Mouse (Mus musculus): Measurements from ENCODE around the gene Hs6st1.

The Hs6st1 gene

DNA sequence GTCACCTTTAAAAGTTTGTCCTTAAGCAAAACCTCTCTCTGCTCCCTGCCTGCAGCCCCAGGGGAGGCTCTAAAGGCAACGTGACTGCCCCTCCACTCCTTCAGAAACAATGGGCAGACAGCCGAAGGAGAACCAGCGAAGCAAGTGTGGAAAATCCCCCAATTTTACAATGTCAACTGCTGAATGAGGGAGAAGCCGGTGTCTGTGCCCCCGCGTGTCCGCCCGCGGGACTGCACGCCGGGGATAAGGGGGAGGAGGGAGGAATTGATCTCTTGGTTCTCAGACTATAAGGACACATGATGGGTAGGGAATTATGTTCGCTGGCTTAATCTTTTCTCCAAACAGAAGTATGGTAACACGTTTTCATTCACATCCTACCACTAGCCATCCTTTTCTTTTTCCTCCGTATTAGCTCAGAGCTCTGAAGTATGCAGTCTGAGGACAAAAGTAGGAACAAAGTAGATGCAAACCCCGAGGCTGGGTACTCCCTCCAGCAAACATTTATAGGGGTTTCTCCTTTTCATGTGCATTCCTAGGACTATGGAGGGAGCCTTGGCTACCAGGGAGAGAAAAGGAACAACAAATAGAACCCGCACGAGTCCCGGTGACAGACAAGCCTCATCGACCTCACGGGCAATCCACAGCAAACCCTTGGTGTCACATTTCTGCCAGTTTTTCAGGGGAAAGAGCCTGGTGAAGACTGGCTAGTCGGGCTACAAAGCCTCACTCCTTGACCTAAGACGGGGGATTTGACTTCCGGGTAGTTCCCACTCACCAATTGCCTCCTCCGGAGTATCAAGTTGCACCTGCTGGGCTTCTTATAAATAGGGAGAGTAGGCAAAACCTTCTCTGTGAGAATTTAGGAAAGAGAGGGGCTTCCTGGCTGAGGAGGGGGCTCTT lies 3.1 kb upstream of the Hs6st1 start:
- peak; percentile 92 for DNase-seq

DNA sequence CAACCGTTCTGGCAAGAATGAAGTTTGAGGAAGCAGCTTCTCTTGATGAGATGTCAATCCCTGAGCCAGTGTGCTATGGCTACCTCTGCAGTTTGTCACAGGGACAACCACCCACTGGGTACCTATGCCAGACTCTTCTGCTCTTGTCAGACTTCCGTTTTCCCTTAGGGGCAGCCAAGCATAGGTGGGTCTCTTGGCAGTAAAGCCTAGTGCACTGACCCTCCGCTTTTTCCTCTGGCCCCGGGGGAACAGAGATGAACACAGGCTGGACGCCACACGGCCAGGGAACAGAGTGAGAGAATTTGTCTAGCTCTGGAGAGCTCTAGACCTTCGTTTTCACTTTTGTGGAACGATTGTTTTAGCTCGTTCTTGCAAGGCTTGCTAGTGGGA lies 2.4 kb upstream of the Hs6st1 start:
- DNase-seq = no peak

DNA sequence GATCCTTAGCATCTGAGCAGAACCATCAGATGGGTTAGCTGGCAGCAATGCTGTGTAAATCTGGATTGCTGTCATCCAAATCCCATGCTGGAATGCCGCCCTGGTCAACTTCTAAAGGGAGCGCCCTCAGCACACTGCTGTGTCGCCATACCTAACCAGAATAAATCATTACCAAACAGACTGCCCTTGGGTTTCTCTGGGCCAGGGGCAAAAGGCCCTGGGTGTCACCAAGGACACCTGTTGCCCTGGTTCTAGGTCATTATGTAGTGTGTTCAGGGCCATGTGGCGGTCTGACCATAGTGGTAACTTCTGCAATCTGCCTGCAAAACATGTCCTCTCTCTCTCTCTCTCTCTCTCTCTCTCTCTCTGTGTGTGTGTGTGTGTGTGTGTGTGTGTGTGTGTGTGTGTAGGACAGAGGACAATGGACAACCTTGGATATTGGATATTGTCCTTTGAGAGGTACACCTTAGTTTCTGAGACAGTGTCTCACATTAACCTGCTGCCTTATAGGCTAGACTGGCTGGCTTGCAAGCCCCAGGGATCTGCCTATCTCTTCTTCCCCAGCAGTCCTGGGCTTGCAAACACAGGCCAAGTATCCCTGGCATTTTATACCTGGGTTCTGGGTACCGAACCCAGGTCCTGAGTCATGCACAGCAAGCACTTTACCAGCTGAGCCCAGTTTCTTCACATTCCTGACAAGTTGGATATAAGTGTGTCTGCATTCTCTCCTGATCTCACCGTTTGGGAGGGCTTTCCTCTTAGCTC lies 1.8 kb upstream of the Hs6st1 start:
- no peak for DNase-seq

DNA sequence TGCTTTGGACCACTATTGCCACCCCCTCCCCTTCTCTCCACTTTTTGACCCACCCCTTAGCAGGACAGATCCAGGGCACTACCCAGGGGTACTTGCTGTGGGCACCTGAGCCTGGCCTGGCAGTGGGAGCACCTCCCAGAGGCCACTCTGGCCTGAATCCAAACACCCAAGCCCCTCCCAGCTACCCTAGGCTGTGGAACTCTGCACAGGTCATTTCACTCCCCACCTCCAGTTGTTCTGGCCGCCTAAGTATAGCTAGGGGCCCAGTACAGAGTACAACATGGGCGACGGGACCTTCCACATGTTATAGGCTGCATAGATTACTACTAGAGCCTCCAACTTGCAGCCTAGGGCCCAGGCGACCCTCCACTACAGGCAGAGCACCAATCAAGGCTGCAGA lies 999 bp upstream of the Hs6st1 start:
- no peak for DNase-seq

DNA sequence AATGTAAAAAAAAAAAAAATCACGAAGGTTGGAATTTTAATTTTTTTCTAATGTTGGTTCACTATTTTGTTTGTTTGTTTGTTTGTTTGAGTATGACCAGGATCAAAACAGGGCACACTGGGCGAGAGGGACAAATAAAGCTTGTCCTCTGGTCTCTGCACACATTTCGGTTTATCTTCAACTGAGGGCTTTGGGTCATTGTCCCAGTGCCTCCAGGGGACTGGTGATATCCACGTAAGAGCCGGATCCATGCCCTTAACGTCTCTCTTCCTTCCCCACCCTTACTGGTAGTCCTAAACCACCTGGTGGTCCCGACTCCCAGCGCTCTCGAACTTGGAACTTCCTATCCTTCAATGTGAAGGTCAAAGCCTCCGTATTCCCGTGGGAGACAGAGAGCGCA lies 589 bp upstream of the Hs6st1 start:
- DNase-seq = no peak

DNA sequence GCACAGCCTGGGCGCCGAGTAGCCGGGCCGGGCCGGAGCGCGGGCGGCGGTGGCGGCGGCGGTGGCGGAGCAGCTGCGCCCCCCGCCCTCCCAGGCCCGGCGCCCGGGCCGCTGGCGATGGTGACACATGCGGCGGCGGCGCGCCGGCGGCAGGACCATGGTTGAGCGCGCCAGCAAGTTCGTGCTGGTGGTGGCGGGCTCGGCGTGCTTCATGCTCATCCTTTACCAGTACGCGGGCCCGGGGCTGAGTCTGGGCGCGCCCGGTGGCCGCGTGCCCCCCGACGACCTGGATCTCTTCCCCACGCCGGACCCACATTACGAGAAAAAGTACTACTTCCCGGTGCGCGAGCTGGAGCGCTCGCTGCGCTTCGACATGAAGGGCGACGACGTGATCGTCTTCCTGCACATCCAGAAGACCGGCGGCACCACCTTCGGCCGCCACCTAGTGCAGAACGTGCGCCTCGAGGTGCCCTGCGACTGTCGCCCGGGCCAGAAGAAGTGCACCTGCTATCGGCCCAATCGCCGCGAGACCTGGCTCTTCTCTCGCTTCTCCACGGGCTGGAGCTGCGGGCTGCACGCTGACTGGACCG lies 426 bp downstream of the Hs6st1 start:
- no peak for DNase-seq

DNA sequence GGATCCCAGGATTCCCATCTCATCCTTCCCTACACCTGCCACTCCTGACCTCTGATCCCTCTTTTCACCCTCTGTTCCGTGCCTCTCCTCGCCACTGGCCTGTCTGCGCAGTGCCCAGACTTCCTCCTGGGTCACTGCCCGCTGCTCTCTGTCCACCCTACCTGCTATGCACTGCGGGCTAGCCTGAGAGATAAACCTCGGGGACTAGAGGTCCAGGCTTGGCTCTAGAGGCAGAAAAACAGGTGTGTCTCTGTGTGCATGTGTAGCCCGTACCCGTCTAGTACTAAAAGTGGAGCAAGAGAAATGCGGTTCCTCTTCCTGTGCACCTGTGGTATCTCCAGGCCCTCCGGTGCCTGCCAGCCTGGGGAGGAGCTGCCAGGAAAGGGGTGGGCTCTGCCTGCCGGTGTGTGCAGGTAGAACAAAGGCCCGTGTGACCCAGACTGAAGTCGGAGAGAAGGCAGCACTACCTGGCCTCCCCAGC lies 1.1 kb downstream of the Hs6st1 start:
- DNase-seq = no peak

DNA sequence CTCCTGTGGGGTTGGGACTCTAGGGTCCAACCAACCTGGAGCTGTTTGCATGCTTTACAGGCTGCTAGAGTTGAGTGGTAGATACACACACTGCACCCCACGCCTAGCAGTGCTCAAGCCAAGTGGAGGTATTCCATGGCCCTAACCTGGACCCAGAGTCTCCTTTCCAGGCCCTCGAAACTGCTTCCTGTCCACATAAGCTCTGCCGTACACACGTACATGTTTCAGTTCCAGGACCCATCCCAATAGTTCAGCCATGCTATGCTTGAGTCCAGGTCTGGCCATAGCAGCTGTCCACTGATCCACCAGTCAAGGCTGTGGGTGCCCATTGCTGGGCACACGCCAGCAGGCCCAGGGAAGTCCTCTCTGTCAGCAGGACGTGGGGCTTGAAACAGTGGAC lies 2.0 kb downstream of the Hs6st1 start:
- DNase-seq = no peak

DNA sequence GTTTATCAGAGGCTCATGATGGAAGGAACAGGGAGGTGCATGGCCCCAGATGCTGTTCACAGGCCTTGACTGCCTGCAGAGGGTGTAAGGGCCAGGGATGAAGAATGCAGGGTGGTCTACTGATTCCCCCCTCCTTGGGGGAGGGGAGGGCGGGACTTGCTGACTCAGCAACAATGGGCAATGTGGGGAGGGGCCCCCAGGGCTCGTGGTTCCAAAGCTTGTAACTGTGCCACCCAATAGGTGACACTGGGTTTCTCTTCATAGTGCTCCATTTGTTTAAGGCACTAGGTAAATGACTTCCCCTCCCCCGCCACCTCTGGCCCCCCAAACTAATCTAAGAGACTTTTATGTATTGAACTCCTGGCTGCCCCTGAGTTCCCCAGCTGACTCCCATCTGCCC lies 2.5 kb downstream of the Hs6st1 start:
- DNase-seq = no peak

DNA sequence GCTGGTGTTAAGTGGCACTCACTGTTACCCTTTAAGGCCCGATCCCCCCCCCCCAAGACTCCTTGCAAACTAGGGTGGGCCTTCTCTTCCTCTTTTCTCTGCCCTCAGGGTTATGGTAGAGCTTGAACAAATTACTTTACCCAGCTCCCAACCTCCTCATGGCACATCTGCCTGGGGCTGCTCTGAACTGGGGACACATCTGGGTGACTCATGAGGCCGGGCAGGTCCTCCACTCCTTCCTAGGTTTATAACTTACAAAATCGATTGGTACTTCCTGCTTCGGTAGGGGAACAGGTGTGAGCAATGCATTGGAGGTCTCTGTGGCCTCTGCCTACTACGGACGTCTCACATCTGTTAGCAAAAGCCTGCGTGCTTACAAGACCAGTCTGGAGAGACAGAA lies 3.0 kb downstream of the Hs6st1 start:
- DNase-seq = no peak

DNA sequence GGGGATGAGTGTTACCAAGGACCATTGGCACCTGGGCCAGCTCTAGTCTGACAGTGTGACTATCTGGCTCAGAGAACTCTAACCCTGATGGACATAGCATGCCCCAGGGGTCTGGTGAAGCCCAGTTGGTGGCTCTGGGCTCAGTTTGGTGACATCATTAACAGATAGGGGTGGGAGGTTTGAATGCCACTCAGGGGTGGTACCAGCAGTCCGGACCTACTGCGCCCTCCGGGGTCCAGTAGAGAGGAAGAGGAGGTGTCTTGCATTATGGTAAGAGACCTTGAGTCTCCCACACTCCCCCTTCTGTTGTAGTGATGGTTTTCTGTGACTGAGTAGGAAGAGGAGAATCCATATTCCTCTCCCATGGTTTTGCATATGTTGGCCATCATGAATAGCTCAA lies 3.4 kb downstream of the Hs6st1 start:
- DNase-seq = no peak

DNA sequence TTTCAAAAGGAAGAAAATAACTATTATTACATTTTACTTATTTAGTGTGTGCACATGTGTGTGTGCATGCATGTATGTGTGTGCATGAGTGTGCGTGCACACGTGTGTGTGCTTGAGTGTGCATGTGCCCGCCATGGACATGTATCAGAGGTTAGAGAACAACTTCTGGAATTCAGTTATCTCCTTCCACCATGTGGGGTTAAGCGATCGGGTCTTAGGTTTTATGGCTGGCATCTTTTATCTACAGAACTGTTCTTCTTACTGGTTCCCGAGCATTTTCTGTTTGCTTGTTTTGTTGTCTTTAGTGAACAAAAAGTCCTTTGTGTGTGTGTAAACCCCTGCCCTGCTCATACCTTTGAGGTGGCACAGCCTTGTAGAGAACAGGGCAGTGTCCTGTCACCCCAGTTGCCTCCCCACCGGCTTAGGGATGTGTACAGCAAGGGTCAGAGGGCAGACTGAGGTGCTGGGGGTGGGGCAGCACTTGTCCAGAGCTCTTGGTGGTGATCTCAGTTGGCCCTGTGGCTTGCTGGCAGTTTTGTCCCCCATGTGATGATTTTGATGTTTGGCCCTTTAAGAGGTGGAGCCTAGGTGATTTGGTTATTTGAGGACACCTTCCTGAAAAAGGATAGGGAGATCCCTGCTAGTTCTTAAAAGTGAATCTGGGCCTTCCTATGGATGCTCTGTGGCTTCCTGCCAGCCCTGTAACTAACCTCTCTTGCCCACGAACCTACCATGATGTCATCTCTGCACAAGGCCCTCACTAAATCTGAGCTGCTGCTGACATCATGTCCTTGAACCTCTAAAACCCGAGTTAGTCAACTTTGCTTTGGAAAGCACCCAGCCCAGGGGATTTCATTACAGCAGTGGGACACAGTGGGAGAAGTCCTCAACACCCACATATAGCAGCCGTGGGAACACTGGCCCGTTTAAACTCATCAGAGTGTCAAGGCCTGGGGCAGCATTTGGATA lies 4.7 kb downstream of the Hs6st1 start:
- DNase-seq = no peak

DNA sequence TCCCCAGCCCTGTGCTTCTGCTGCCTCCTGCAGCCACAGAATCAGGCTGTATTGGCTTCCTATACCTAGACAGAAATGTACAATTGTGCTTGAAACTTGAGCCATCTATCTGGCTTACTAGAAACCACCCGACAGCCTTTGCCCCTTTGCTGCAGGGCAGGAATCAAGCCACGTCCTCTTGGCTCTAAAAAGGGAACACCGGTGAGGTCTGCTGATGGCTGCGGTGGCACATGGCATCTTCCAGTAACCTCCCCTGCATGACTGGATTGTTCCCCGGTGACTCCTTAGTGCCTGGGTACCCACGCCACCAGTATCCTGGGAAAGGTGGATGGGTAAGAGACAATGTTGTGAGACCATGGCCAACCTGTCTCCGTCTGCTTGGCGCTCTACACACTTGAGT lies 5.4 kb downstream of the Hs6st1 start:
- DNase-seq = no peak

DNA sequence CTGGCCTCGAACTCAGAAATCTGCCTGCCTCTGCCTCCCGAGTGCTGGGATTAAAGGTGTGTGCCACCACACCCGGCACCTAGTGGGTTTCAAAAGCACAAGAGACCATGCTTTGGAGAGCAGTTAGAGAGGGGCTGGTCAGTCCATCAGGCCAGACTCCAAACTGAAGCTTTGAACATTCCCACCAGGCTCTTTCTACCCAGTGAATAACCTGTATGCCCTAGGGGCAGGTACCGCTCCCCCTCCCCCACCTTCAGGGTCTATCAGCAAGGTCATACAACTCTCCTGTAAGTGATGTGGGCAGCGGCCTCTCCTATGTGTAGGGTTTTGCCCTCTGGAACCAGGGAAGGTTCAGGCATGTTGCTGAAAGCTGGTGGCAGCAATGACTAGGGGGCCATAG lies 6.0 kb downstream of the Hs6st1 start:
- DNase-seq = no peak

DNA sequence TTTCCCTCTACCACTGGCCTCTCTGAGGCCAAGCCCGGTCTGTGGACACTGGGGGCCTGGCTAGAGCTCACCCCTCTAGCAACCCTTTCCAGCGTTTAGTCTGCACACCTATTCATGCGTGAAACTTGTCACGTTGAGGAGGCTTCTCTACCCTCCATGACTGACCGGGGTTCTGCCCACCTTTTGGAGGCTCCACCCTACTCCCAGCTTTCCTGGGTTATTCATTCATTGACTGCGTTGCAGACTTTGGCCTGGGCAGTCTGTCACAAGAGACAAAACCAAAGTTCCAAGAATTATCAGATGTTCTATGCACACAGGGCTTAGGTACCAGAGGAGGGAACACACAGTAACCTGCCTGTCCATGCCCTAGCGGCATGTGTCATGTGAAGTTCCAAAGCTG lies 6.8 kb downstream of the Hs6st1 start:
- DNase-seq = no peak

DNA sequence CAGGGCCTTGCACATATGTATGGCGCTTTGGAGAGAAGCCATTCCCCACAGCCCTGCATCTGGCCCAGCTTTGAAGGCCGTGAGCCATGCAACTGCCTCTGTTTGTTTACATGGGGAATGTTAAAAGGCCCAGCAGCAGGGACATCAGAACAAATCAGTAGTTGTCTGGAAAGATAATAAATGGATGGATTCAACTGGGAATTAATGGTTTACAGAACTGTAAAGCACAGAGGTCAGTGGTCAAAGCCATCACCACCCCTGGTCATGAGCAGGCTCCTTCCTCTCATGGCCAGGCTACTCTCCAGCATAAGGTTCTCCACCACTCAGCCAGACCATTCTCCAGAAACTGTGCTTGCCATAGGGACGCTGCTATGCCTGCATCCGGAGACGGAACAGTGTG lies 7.5 kb downstream of the Hs6st1 start:
- DNase-seq = no peak

DNA sequence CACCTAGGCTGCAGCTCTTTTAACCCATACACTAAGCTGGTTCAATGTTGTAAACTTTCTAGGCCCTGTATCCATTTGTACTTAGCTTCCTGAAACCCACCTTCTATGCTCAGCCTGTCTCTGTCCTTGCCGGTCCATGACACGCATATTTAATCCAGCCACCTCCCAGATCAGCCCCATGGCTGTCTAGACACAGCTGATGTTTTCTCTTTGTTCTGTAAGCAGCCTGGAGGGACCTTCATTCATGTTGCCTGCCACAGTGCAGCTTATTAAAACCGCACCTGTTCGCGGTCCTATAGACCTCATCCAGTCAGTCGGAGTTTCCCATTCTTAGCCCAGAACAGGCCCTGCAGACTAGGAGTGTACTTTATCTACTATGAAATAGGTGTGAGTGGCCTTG lies 8.9 kb downstream of the Hs6st1 start:
- no peak for DNase-seq

DNA sequence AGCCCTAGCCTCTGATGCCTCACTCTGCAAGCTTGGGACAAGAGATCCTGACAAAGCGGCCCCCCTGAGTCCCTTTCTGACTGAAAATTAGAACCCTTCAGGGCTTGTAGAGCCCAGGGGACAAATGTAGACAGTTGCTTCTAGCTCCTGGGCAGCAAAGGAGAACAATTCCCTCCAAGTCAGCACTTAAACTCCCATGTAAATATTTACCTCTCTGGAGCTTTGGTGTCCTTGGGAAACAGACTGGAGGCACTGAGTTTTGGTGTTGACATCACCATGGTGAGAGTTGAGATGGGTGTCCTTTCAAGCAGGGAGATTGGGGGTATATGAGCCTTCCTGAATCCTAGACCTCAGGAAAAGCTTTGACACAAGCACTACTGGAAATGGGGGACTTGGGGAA lies 10.1 kb downstream of the Hs6st1 start:
- no peak for DNase-seq

DNA sequence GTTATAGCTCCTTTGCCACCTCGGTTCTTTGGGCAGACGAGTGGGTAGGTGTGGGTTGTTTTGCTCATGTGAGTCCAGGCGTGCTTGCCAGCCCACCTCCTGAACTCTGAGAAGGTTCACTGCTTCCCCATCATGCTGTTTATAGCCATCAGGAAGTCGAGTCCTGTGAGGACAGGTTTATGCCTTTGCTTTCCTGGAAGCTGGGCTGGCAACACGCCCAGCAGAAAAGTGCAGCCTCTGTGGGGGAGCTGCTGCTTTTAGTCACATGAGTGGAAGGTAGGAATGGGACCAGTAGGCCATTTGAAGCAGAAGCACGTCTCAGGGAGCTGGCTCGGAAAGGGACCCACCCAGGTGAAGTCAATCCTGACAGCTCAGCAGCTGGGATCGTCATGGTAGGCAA lies 11.5 kb downstream of the Hs6st1 start:
- DNase-seq = no peak

DNA sequence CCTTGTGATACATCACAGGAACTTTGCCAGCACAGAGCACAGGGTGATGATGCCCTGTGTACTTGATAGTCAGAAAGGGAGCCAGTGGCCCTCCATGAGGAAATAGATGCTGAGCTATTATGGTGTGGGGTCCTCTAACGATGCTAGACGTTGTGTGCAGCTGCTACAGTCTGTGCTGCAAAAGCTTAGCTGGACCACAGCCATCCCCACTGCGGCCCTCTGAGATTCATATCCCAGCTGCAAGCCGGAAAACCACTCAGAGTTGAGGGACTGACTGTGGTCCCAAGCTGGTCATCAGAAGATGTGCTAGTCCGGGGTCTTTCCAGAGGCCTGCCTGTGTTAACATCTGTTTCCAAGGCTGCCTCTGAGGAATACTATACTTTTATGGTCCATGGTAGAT lies 12.8 kb downstream of the Hs6st1 start:
- no peak for DNase-seq

DNA sequence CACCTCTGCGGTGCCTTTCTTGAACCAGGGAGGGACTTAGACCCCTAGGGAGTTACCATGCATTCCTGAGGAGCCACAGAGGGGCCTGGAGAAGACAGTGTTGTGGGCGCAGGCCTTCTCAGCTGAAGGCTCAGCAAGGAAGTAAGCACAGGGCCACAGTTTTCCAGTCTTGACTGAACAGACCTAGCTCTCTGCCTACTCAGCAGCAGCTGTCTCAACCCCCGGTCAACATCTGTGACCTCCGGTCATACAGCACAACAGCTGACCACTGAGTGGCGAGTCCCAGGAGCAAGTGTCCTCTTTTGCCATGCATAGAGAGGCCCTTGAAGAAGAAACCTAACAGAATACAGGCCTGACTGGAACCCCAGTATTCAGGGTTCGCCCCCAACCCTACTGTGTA lies 14.0 kb downstream of the Hs6st1 start:
- no peak for DNase-seq

DNA sequence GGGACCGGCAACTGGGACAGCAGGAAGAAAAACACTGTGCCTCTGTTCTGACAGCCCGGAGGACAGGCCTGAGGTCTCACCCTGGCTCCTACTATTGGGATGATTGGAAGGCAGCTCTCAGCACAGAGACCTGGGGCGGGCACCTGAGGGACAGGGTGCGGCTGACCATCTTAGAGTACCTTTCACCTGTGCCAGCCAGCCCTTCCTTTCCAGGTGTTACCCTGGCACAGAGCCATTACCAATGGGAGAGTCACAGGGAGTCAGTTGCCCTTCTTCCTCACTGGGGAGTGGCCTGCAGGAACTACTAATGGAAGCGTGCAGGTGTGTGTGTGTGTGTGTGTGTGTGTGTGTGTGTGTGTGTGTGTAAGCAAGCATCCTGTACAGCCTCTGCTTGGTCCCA lies 15.4 kb downstream of the Hs6st1 start:
- DNase-seq = no peak

DNA sequence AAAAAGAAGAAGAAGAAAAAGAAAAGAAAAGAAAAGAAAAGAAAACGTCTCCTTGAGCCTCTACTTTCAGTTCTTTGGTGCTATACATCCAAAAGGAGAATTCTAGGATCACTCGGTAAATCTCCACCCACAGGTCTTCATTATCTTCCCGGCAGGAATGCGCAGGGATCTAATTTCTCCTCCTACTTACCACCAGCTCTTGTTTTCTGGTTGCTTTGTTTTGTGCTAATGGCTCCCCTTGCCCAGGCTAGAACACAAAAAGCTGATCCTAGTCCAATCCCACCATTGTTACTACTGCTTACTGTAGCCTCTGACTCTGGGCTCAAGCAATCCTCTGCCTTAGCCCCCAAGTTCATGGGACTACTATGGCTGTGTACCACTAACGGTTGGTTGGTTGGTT lies 16.9 kb downstream of the Hs6st1 start:
- DNase-seq = no peak
